Mouse (Mus musculus) forebrain, embryonic 16.5 days (tissue): ENCODE results near the gene Fxyd3. TPM values are rescaled to one million over a fixed set of nuclear protein-coding genes. Genes with fewer than 3 reads are reported as not detected.

Experiments
- ATAC-seq: fragments of 200-750 bp; cut with Nextera tagmentation; 2 replicates; pipeline ENCODE4 v1.8.0; 2017; ENCODE audit warnings: mild to moderate bottlenecking, moderate library complexity
- H3K27ac ChIP-seq: fragments of 300-500 bp; sonication (generic); 2 replicates; pipeline ENCODE4 v1.5.1; 2014; ENCODE audit warnings: low read length, control low read depth
- H3K27me3 ChIP-seq: fragments of 300-500 bp; sonication (generic); replicated peaks from 2 replicates; pipeline ENCODE4 v1.6.1; 2014; ENCODE audit warnings: low read length; ENCODE audit not compliant: control insufficient read depth, insufficient read depth
- H3K36me3 ChIP-seq: fragments of 300-500 bp; sonication (generic); 2 replicates; pipeline ENCODE4 v1.6.1; 2014; ENCODE audit not compliant: control insufficient read depth, insufficient read depth
- H3K4me1 ChIP-seq: fragments of 300-500 bp; sonication (generic); replicated peaks from 2 replicates; pipeline ENCODE4 v1.6.1; 2014; ENCODE audit warnings: low read length; ENCODE audit not compliant: control insufficient read depth, insufficient read depth
- H3K4me2 ChIP-seq: fragments of 300-500 bp; sonication (generic); 2 replicates; pipeline ENCODE4 v1.6.1; 2014; ENCODE audit warnings: mild to moderate bottlenecking, low read length, control low read depth
- H3K4me3 ChIP-seq: fragments of 300-500 bp; sonication (generic); replicated peaks from 2 replicates; pipeline ENCODE4 v1.5.1; 2014; ENCODE audit warnings: mild to moderate bottlenecking, low read length, control low read depth
- H3K9ac ChIP-seq: fragments of 300-500 bp; sonication (generic); replicated peaks from 2 replicates; pipeline ENCODE4 v1.6.1; 2014; ENCODE audit warnings: low read depth, low read length, control low read depth
- H3K9me3 ChIP-seq: fragments of 300-500 bp; sonication (generic); 2 replicates; pipeline ENCODE4 v1.6.1; 2016; ENCODE audit warnings: low read length; ENCODE audit not compliant: control insufficient read depth
- WGBS: fragments of 180-500 bp; shearing (Covaris S2); extraction: QIAGEN DNeasy Blood & Tissue Kit; methylation state at CpG from one replicate; pipeline ENCODE4 v1.1.7; 2014; 5-methylcytosine and 5-hydroxymethylcytosine counted together
- polyA plus RNA-seq: library from polyadenylated mRNA; unstranded; fragments of >200 nt; fragmentation: Nextera tagmentation; extraction: Ambion mirVana; gene quantifications from 2 replicates; pipeline ENCODE4 v1.2.1, GENCODE M21; 2015

The Fxyd3 gene
- polyA plus RNA-seq, 1 experiment from 2014 or later: 0.15 TPM

GRCm38 (mm10) chr7:31088206-31088605 lies 11.7 kb upstream of the Fxyd3 start:
- no peaks in the 10 kb centered on the region for H3K4me1 ChIP-seq
- no peak overlapping the region for H3K4me2 ChIP-seq
- H3K9ac ChIP-seq: no peak overlapping the region
- no peaks in the 10 kb centered on the region; the same call in 1 of the 2 replicates for H3K27me3 ChIP-seq
- no peak for ATAC-seq
- 67% methylated on average over 3 of the region's 3 CpGs for WGBS
- no peaks in the 10 kb centered on the region for H3K36me3 ChIP-seq
- no peaks in the 10 kb centered on the region for H3K9me3 ChIP-seq
- no peak overlapping the region for H3K4me3 ChIP-seq
- no peak overlapping the region for H3K27ac ChIP-seq

- Histone ChIP-seq H3K27me3 (no peaks in the 10 kb centered on the region; the same call in 1 of the 2 replicates), H3K36me3 (no peaks in the 10 kb centered on the region), H3K9ac (no peak overlapping the region), H3K9me3 (no peaks in the 10 kb centered on the region), H3K4me1 (no peaks in the 10 kb centered on the region), H3K4me3 (no peak overlapping the region), H3K27ac (no peak overlapping the region), H3K4me2 (no peak overlapping the region)
- WGBS: 65% methylated on average over 2 of the region's 2 CpGs
- ATAC-seq: no peak
Observed at GRCm38 (mm10) chr7:31087262-31087661, 10.8 kb upstream of the Fxyd3 start.

- no peak overlapping the region for H3K27ac ChIP-seq
- H3K9me3 ChIP-seq: no peaks in the 10 kb centered on the region
- no peaks in the 10 kb centered on the region for H3K36me3 ChIP-seq
- H3K9ac ChIP-seq: no peak overlapping the region
- H3K4me3 ChIP-seq: no peak overlapping the region
- no peak overlapping the region for H3K4me2 ChIP-seq
- H3K4me1 ChIP-seq: no peaks in the 10 kb centered on the region
- H3K27me3 ChIP-seq: no peaks in the 10 kb centered on the region
- no peak for ATAC-seq
- 92% methylated on average over 9 of the region's 9 CpGs for WGBS
Observed at GRCm38 (mm10) chr7:31086175-31086755, 9.8 kb upstream of the Fxyd3 start.

GRCm38 (mm10) chr7:31085171-31085570 lies 8.7 kb upstream of the Fxyd3 start:
- Histone ChIP-seq H3K4me1 (no peaks in the 10 kb centered on the region), H3K36me3 (no peaks in the 10 kb centered on the region), H3K27me3 (no peaks in the 10 kb centered on the region), H3K9me3 (no peaks in the 10 kb centered on the region), H3K27ac (no peak overlapping the region), H3K4me3 (no peak overlapping the region), H3K9ac (no peak overlapping the region), H3K4me2 (no peak overlapping the region)
- WGBS: 9% methylated on average over 3 of the region's 3 CpGs
- ATAC-seq: no peak

GRCm38 (mm10) chr7:31084140-31084539 lies 7.6 kb upstream of the Fxyd3 start:
- Histone ChIP-seq H3K4me1 (no peaks in the 10 kb centered on the region), H3K27ac (no peak overlapping the region), H3K27me3 (no peaks in the 10 kb centered on the region), H3K4me3 (no peak overlapping the region), H3K9me3 (no peaks in the 10 kb centered on the region), H3K36me3 (no peaks in the 10 kb centered on the region), H3K9ac (no peak overlapping the region), H3K4me2 (no peak overlapping the region)
- 52% methylated on average over 9 of the region's 9 CpGs for WGBS
- ATAC-seq: no peak

- Histone ChIP-seq H3K9me3 (no peaks in the 10 kb centered on the region), H3K36me3 (no peaks in the 10 kb centered on the region), H3K9ac (no peak overlapping the region), H3K4me3 (no peak overlapping the region), H3K27me3 (no peaks in the 10 kb centered on the region), H3K4me2 (no peak overlapping the region), H3K27ac (no peak overlapping the region), H3K4me1 (no peaks in the 10 kb centered on the region)
- WGBS: 64% methylated on average over 14 of the region's 14 CpGs
- ATAC-seq: no peak
Observed at GRCm38 (mm10) chr7:31082831-31083588, 6.5 kb upstream of the Fxyd3 start.

GRCm38 (mm10) chr7:31082106-31082505 lies 5.6 kb upstream of the Fxyd3 start:
- no peaks in the 10 kb centered on the region for H3K27me3 ChIP-seq
- no peaks in the 10 kb centered on the region for H3K9me3 ChIP-seq
- H3K4me1 ChIP-seq: no peaks in the 10 kb centered on the region
- ATAC-seq: no peak
- H3K36me3 ChIP-seq: no peaks in the 10 kb centered on the region
- H3K4me3 ChIP-seq: no peak overlapping the region
- H3K27ac ChIP-seq: no peak overlapping the region
- no peak overlapping the region for H3K9ac ChIP-seq
- H3K4me2 ChIP-seq: no peak overlapping the region

GRCm38 (mm10) chr7:31081106-31081505 lies 4.6 kb upstream of the Fxyd3 start:
- Histone ChIP-seq H3K4me1 (no peaks in the 10 kb centered on the region), H3K36me3 (no peaks in the 10 kb centered on the region), H3K9me3 (no peaks in the 10 kb centered on the region), H3K4me2 (no peak overlapping the region), H3K27me3 (no peaks in the 10 kb centered on the region), H3K9ac (no peak overlapping the region), H3K27ac (no peak overlapping the region), H3K4me3 (no peak overlapping the region)
- ATAC-seq: no peak
- 38% methylated on average over 1 of the region's 1 CpGs for WGBS

GRCm38 (mm10) chr7:31080611-31081010 lies 4.1 kb upstream of the Fxyd3 start:
- Histone ChIP-seq H3K36me3 (no peaks in the 10 kb centered on the region), H3K27me3 (no peaks in the 10 kb centered on the region), H3K4me3 (no peak overlapping the region), H3K4me2 (no peak overlapping the region), H3K27ac (no peak overlapping the region), H3K9me3 (no peaks in the 10 kb centered on the region), H3K9ac (no peak overlapping the region), H3K4me1 (no peaks in the 10 kb centered on the region)
- ATAC-seq: no peak
- 33% methylated on average over 3 of the region's 3 CpGs for WGBS
